Mouse (Mus musculus) intestine, postnatal 0 days (tissue): ENCODE measurements at regions not wholly inside any gene's neighbourhood (a gene's known extent, or its start where the extent isn't known, plus 50 kb on each side); places are given as distances from the start of the nearest gene placed in this dataset.

ENCODE experiments used
- ATAC-seq: fragments of 200-750 bp; cut with Nextera tagmentation; 2 replicates; pipeline ENCODE4 v1.8.0; 2017; ENCODE audit warnings: mild to moderate bottlenecking, moderate TSS enrichment, moderate library complexity
- H3K27ac ChIP-seq: fragments of 300-500 bp; sonication (generic); 2 replicates; pipeline ENCODE4 v1.5.1; 2014; ENCODE audit warnings: mild to moderate bottlenecking, low read depth, low read length, moderate library complexity
- H3K27me3 ChIP-seq: fragments of 300-500 bp; sonication (generic); replicated peaks from 2 replicates; pipeline ENCODE4 v1.6.1; 2014; ENCODE audit warnings: low read length, mixed read lengths; ENCODE audit not compliant: control insufficient read depth, insufficient read depth
- H3K36me3 ChIP-seq: fragments of 300-500 bp; sonication (generic); 2 replicates; pipeline ENCODE4 v1.6.1; 2014; ENCODE audit warnings: mild to moderate bottlenecking, moderate library complexity; ENCODE audit not compliant: control insufficient read depth, insufficient read depth
- H3K4me1 ChIP-seq: fragments of 300-500 bp; sonication (generic); replicated peaks from 2 replicates; pipeline ENCODE4 v1.6.1; 2014; ENCODE audit warnings: antibody characterized with exemption, low read length, mixed read lengths; ENCODE audit not compliant: control insufficient read depth, insufficient read depth
- H3K4me2 ChIP-seq: fragments of 300-500 bp; sonication (generic); replicated peaks from 2 replicates; pipeline ENCODE4 v1.6.1; 2014; ENCODE audit warnings: low read depth, mild to moderate bottlenecking, moderate library complexity
- H3K4me3 ChIP-seq: fragments of 300-500 bp; sonication (generic); 2 replicates; pipeline ENCODE4 v1.5.1; 2014; ENCODE audit warnings: low read depth, low read length
- H3K9ac ChIP-seq: fragments of 300-500 bp; sonication (generic); 2 replicates; pipeline ENCODE4 v1.6.1; 2014; ENCODE audit warnings: mild to moderate bottlenecking, low read depth, low read length
- H3K9me3 ChIP-seq: fragments of 300-500 bp; sonication (generic); 2 replicates; pipeline ENCODE4 v1.6.1; 2016; ENCODE audit warnings: mixed run types; ENCODE audit not compliant: control insufficient read depth
- CTCF ChIP-seq: sonication (generic); IDR thresholded peaks from 2 replicates; pipeline ENCODE4 v1.5.1; 2016; ENCODE audit warnings: low read depth, mild to moderate bottlenecking, control low read depth, antibody characterized with exemption, moderate library complexity
- WGBS: fragments of 180-500 bp; shearing (Covaris S2); extraction: QIAGEN DNeasy Blood & Tissue Kit; methylation state at CpG from one replicate; pipeline ENCODE4 v1.1.7; 2014; 5-methylcytosine and 5-hydroxymethylcytosine counted together

DNA sequence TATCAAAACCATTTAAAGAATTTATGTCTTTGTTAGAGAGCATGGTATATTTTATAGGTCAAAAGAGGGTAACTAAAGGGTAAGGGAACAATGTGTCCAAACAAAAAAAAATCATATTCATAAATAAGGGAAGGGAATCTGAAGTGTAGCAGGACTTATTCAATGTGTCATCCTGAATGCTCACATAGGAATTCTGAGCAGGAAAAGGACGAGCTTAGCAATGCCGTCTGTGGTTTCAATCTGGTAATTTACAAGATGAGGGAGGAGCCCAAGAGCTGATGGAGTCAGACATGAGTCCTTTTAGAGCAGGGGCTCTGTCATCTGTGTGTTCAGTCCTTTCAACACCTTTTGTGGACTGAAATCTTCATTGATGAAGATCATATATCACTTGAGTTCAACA, 101.6 kb downstream of the Gm10295 start:
- no peak overlapping the region for H3K4me3 ChIP-seq
- TF ChIP-seq CTCF = no peak
- ATAC-seq = no peak
- no peak overlapping the region for H3K9ac ChIP-seq
- H3K27ac ChIP-seq = no peak overlapping the region
- no peaks in the 10 kb centered on the region for H3K36me3 ChIP-seq
- H3K27me3 ChIP-seq = no peaks in the 10 kb centered on the region
- H3K4me2 ChIP-seq = no peak overlapping the region
- no peaks in the 10 kb centered on the region for H3K9me3 ChIP-seq
- H3K4me1 ChIP-seq = no peaks in the 10 kb centered on the region
- WGBS = 59% methylated on average over 2 of the region's 2 CpGs

DNA sequence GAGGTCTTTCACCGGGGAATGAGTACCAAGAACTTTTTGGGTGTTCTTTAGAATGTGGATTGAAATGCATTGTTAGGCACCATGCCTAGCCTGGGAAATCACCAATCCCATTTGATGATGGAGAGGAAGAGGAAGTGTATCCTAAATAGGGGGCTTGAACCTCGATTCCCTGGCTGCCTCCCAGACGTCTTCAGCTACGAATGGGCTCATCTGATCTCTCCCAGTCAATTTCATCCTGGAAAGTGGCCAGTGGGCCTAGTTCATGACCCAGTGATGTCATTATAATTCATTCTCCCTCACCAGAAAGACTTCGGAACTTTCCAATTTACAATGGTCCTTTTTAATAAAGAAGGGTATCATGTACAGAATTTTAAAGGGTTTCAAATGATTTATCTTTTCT, 102.1 kb downstream of the Gm10295 start:
- no peak overlapping the region for H3K27ac ChIP-seq
- H3K36me3 ChIP-seq = no peaks in the 10 kb centered on the region
- no peak overlapping the region for H3K4me2 ChIP-seq
- H3K9ac ChIP-seq = no peak overlapping the region
- H3K9me3 ChIP-seq = no peaks in the 10 kb centered on the region
- no peaks in the 10 kb centered on the region for H3K4me1 ChIP-seq
- ATAC-seq = no peak
- no peaks in the 10 kb centered on the region for H3K27me3 ChIP-seq
- no peak overlapping the region for H3K4me3 ChIP-seq
- no peak for TF ChIP-seq CTCF
- 61% methylated on average over 5 of the region's 5 CpGs for WGBS

DNA sequence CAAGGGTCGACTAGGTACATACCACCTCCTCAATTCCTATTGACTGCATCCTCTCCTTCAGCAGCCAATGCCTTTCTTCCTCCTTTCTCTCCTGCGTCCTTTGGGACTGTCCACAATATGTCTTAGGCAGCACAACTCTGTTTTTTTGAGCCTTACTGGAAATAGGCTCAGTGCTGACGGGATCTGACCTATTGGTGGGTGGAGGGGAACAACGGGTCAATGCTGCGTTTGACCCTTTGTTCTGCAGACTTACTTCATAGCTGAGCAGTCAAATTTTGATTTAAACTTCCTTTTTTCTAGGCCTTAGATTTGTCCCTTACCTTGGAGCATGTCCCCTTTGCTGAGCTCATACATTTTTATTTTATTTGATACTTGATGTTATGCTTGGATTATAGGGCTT, 103.4 kb downstream of the Gm10295 start:
- H3K36me3 ChIP-seq = no peaks in the 10 kb centered on the region

DNA sequence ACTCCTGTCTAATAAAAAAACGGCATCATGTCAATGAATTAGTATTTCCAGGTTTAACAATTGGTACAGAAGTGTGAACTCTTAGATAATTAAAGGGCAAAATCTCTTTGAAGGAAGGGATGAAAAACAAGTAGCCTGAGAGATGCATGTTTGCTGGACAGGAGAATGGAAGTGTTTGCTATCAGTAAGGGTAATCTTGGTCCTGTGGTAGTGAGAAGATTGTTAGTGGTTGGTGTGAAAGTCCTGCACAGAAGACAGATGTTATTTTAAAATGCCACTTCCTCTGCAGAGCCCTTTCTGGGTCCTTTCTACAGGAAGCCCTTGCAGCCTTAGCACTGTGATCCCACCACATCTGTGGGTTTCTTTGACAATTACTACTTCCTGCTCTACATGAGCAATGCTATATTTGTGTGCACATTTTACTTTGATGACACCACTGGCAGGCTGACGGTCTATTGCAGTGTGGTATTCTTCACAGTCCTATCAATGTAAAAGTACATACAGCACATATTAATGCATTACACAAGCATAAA, 108.8 kb downstream of the Gm10295 start:
- H3K4me3 ChIP-seq = no peak overlapping the region
- H3K27me3 ChIP-seq = no peaks in the 10 kb centered on the region
- H3K27ac ChIP-seq = no peak overlapping the region
- 76% methylated on average over 2 of the region's 2 CpGs for WGBS
- no peak for ATAC-seq
- no peaks in the 10 kb centered on the region for H3K9me3 ChIP-seq
- no peaks in the 10 kb centered on the region for H3K36me3 ChIP-seq
- no peak overlapping the region for H3K9ac ChIP-seq
- no peak overlapping the region for H3K4me2 ChIP-seq
- no peaks in the 10 kb centered on the region for H3K4me1 ChIP-seq
- no peak for TF ChIP-seq CTCF

More for the DNA sequence above, 103.4 kb downstream of the Gm10295 start:
- Histone ChIP-seq H3K9me3 (no peaks in the 10 kb centered on the region), H3K9ac (no peak overlapping the region), H3K27me3 (no peaks in the 10 kb centered on the region), H3K4me2 (no peak overlapping the region), H3K4me3 (no peak overlapping the region), H3K4me1 (no peaks in the 10 kb centered on the region), H3K27ac (no peak overlapping the region)
- WGBS = 78% methylated on average over 5 of the region's 5 CpGs
- no peak for ATAC-seq
- no peak for TF ChIP-seq CTCF

DNA sequence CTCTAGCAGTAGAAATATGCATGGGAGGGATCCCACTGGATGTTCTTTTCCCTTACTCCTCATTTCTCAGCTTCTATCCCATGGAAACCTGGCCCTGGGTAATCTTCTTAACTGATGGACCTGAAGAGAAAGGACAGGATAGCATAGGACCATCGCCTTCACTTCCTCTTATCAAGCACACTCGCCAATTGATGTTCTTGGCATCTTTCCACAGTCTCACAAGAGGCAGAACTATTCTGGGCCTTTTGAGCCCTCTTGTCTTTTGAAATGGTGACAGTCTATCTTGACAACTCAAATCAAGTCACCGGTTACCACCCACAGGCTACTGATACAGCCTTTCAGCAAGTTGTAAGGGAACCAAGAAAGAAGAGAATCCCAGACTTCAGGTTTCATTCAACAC, 112.1 kb downstream of the Gm10295 start:
- H3K4me2 ChIP-seq = no peak overlapping the region
- H3K9me3 ChIP-seq = no peaks in the 10 kb centered on the region
- ATAC-seq = no peak
- H3K4me1 ChIP-seq = no peaks in the 10 kb centered on the region
- TF ChIP-seq CTCF = no peak
- H3K4me3 ChIP-seq = no peak overlapping the region
- no peak overlapping the region for H3K27ac ChIP-seq
- 78% methylated on average over 3 of the region's 3 CpGs for WGBS
- H3K36me3 ChIP-seq = no peaks in the 10 kb centered on the region
- H3K9ac ChIP-seq = no peak overlapping the region
- no peaks in the 10 kb centered on the region for H3K27me3 ChIP-seq

DNA sequence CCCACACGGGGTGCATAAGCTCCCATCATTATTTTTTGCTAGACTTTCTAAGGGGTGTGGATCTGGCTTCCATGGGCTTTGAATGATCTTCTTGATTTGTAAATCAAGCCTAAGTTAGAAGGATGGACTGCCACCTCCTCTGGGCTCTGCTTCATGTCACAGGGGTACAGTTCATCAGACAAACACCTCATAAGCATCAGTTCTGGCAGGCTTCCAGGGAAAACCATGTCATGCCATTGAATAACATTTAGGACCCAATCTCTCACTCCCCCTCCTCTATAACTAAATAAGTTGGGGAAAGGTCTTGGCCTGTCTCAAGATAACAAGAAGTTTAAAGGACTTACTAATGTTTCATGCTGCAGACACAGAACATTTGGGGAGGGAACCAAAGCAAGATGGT, 115.0 kb downstream of the Gm10295 start:
- Histone ChIP-seq H3K9me3 (no peaks in the 10 kb centered on the region), H3K4me3 (no peak overlapping the region), H3K9ac (no peak overlapping the region), H3K27me3 (no peaks in the 10 kb centered on the region), H3K4me2 (no peak overlapping the region), H3K4me1 (no peaks in the 10 kb centered on the region), H3K36me3 (no peaks in the 10 kb centered on the region), H3K27ac (no peak overlapping the region)
- TF ChIP-seq CTCF = no peak
- WGBS = 61% methylated on average over 1 of the region's 1 CpGs
- ATAC-seq = no peak
